Mouse (Mus musculus): ENCODE measurements around the gene Pkd1l2. TPM values are rescaled to one million over a fixed set of nuclear protein-coding genes. Genes with fewer than 3 reads are reported as not detected.

Pkd1l2 gene
- total RNA-seq, 2 experiments from 2014 or later = not detected

DNA sequence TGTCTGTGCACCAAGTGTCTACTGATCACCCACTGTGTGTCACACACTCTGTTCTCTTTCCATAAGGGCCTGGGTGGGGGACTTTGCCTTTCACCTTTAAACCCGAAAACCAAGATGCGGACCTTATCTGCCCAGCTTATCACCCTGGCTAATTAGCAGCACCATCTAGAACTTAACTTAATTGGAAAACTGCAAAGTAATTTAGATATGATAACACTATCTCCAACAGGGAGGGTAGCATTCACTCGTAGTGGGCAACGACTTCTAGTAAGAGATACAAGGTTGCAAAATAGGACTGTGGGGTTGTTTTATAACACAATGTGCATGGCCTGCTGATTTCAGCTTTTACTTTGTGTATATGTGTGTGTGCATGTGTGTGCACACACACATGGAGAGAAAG is 7.6 kb upstream of the Pkd1l2 start:
- ATAC-seq (replicated peaks; ENCODE audit: low FRiP score, poor library complexity, severe bottlenecking) = no peak

DNA sequence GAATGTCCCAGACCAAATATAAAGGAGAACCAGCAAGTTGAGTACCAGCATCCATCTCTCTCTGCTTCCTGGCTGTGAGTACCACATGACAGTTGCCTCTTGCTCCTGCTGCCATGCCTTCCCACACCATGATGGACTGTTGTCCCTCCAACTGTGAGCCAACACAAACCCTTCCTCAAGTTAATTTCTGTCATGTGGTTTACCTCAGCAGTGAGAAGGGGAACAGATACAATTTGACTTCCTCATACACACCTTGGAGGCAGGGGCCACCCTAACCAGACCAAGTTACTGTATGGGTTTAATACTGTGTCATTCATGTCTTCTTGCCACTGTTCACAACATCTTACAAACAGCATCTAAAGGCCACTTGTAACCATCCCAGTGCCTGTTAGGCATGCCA is 4.8 kb upstream of the Pkd1l2 start:
- ATAC-seq (replicated peaks; ENCODE audit: low FRiP score, poor library complexity, severe bottlenecking) = no peak

DNA sequence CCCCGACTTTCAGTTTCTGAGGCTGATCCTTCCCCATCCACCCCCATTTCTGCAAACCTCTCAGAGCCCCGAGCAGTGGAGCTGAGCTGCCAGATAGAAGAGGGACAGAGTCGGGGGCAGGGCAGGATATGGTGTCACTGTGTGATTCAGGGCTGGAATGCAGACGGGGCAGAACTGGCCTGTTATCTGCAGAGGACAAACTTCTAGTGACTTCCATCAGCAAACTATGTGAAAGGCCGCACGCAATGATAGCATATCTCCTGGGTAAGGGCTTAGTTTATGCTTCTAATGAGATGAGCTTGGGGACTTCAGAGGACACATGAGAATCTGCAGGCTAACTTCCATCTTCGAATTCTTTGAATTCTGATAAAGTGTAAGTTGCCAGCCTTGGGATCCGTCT is 3.3 kb upstream of the Pkd1l2 start:
- peak; percentile 70 for ATAC-seq (replicated peaks; ENCODE audit: low FRiP score, poor library complexity, severe bottlenecking)

DNA sequence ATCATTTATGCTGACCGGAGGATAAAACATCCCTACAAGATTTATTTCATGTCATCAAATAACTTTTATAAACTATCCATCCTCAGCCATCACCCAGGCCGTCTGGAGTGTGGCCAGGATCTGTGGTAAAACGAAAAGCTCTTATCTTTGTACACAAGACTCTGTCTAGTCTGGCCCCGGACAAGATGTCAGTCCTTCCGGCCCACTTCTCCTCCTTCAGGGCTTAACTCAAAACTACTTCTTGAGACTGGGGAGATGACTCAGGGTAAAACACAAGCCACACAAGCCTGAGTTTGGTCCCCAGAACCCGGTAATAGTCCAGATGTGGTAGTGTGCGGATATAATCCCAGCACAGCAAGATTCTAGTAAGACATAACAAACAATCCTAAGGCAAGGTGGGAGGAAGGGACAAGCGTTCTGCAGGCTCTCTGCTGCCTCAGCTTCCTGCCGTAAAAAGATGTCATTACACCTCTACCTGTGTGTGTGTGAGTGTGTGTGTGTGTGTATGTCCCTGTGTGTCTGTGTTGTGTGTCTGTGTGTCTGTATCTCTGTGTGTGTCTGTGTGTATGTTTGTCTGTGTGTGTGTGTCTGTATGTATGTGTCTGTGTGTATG is 804 bp upstream of the Pkd1l2 start:
- peak; percentile 71 for ATAC-seq (replicated peaks; ENCODE audit: low FRiP score, poor library complexity, severe bottlenecking)

DNA sequence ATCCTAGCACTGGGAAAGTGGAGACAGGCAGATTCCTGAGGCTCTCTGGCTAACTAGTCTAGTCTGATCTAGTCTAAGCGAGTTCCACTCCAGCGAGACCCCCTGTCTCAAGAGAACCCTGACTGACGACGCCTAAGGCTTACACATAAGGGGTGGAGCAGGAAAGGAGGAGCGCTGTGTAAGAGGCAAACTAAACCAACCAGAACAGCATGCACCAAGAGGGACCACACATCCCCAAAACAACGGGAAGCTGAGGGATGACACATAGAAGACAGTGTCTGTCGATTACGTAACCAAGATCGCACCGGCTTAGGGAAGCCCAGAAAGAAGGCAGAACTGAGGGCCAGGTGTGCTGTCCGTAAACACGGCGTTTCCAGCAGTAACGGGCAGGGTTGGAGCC is 2.6 kb downstream of the Pkd1l2 start:
- no peak for ATAC-seq (replicated peaks; ENCODE audit: low FRiP score, poor library complexity, severe bottlenecking)

DNA sequence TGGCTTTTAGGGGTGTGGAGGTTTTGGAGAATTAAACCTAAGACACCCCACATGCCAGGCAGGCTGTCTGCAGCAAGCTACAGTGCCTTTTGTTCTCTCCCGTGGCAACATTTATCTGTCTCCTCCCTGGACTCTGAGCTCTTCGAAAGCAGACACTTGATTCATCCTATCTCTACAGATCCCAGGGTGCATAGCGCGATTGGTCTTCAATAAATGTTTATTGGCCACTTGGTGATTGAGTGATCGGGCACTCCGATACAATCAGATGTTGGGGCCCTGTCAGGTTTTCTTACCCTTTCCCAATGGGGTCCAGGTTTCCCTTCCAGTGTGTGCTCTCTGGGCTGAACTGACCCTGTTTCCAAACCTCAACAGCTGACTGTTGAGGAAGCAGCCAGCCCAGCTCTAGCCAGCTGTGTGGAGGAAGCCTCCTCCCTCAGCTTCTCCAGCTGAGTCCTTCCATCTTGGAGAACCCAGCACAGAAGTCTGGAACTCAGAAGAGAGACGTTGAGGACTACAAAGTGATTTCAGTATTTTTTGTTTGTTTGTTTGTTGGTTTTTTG is 3.8 kb downstream of the Pkd1l2 start:
- no peak for ATAC-seq (replicated peaks; ENCODE audit: low FRiP score, poor library complexity, severe bottlenecking)

DNA sequence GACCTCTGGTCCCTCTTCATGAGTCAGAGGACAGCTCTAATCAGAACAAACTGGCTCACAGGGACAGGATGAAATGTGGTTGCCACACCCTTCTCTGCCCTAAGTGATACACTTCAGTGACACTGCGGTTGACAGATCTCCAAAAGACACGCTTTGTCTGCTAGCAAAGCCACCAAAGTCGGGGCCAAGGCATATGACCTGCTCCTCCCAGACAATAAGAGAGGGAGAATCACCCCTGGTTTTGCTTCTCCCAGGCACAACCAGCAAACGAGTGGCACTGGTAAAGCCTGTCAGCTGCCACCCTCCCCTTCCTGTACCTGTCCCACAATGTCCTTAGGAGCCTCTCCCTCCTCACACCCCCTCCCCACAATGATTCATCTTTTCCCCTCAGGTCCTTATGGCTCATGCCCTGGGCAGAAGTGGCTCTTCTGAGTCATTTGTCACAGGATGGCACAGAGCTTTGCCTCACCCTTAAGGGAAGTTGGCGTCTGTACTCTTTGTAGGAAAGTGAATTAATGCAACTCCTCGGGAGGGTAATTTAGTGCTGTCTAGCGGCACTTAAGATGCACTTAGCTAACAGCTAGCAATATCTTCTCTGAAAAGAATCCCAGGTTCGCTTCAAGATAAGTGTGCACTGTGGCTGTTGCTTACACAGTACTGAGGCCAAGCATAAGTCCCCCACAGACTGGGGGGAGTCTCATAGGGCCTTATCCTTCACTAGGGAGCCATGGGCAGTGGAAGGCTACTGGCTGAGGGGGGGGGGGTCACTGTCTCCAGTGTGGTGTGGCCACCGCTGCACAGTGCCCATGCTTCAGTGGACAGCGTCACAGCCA is 7.7 kb downstream of the Pkd1l2 start:
- peak; percentile 79 for ATAC-seq (replicated peaks; ENCODE audit: low FRiP score, poor library complexity, severe bottlenecking)

DNA sequence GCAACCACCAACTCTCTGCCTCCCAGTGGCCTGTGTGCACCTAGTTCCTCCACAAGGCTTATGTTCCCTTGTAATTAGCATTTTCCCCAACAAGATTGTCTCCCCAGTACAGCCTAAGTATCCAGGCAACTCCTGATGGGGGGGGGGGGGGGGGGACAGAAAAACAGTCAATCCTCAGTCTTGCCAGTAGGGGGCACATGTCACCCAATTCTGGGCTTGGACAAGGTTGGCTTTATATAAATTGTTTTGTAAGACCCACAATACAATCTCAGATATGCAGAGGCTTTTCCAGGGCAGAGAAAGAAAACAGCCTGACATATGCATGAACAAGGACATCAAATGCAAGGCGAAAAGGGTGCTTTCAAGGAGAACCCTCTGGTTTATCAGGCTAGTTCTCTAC is 12.5 kb downstream of the Pkd1l2 start:
- no peak for ATAC-seq (replicated peaks; ENCODE audit: low FRiP score, poor library complexity, severe bottlenecking)

DNA sequence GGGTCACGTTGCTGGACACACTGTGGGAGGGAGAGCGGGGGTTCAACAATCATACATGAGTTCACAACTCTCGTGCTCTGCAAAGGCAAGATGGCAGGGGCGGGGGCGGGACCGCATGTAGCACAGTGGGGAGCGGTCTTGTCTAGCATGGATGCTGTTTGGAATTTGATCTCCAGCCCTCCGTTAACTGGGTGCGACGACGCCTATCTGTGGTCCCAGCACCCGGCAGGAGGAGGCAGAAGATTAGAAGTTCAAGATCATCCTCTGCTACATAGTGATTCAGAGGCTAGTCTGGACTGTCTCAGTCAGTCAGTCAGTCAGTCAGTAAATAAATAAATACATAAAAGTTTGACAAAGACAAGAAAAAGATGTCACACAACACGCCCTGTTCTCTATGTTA is 14.0 kb downstream of the Pkd1l2 start:
- ATAC-seq (replicated peaks; ENCODE audit: low FRiP score, poor library complexity, severe bottlenecking) = no peak

DNA sequence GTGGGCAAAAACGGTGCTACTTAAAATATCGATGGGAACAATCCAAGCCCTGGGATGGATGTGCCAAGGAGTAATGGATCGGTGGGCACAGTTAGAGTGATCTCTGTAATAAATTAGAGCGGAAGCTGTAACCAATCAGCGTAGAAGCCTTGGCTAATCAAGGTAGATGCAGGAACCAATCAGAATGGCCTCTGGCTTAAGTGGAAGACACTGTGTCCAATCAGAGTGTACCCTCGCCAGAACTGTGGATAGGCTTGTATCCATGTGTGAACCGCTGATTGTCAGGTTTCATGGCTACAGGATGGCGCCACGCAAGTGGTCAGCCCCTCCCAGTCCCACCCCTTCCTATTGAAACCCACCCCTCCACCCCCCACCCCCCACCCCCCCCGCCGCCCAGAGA is 14.9 kb downstream of the Pkd1l2 start:
- ATAC-seq (replicated peaks; ENCODE audit: low FRiP score, poor library complexity, severe bottlenecking) = no peak

DNA sequence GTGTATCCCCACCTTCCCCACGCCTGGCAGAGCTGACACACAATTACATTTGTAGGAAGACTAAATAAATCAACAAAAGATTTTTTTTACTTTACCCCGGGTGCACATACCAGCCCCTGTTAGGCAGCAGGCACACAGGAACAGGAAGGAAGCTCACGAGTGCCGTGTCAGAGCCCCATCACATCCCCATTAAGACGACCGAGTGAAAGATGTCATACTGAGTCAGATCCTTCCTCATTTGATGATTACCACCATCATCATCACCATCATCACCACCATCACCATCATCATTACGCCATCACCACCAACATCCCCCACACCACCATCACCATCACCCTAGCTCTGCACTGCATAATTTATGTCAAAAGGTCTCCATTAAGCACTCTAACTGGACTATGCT is 15.3 kb downstream of the Pkd1l2 start:
- ATAC-seq (replicated peaks; ENCODE audit: low FRiP score, poor library complexity, severe bottlenecking) = no peak

DNA sequence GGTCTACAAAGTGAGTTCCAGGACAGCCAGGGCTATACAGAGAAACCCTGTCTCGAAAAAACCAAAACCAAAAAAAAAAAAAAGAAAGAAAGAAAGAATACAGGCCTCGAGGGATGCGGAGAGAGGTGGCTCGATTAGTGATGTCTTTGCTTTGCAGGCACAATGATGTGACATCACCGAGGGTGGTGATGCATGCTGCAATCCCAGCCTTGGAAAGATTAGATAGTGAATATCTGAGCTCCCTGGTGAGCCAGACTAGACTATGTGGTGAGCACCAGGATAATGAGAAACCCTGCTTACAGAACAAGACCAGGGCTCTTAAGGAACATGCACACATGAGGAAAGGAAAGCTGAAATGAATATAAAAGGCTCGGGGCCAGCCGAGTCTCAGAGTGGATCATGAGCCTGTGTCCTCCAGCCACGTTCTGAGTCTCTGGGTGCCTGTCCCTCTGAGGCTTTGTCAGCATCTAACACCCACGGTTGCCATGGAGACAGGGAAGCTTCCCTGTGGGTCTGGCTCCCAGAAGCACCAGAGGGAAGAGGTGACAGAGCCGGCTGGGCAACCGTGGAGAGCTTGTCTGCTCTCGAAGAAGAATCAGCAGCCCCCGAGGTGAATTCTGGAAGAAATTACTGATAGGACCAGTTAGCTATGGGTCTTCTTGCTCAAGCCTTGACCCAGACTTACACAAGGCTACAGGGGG is 20.9 kb downstream of the Pkd1l2 start:
- no peak for ATAC-seq (replicated peaks; ENCODE audit: low FRiP score, poor library complexity, severe bottlenecking)

DNA sequence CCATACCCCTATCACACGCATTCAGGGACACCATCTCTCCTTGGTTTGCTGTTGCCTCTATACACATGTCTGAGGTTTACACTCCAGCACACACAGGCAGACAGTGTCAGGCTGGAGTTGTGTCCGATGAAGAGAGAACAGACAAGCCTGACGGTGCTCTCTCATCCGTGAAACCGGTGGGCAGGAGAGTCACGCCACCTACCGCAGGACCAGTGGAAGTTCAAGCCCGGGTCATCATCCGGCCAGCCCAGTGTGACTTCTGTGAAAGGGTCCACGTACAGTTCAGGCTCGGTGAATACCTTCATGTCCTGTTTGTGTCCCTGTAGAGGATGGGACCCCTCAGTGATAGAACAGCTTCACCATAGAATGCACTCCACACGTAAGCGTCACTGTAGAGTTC is 21.9 kb downstream of the Pkd1l2 start:
- no peak for ATAC-seq (replicated peaks; ENCODE audit: low FRiP score, poor library complexity, severe bottlenecking)

DNA sequence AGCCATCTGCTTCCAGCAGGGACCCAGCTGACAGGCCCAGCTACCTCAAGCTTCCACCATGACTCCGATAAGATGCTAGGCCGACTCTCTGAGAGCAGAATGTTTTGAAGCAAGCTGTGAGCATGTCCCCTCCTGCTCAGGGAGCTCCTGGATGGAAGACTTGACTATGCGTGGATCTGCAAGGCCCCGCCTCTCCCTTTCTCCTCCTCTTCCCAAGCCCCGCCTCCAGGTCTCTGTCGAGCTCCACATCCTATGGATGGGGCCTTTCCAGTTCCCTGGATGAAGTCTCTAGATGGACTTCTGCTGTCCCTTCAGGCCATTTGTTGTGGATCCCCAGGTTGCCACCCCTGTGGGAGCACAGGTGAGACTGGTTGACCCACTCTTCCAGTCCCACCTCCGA is 23.2 kb downstream of the Pkd1l2 start:
- ATAC-seq (replicated peaks; ENCODE audit: low FRiP score, poor library complexity, severe bottlenecking) = no peak

DNA sequence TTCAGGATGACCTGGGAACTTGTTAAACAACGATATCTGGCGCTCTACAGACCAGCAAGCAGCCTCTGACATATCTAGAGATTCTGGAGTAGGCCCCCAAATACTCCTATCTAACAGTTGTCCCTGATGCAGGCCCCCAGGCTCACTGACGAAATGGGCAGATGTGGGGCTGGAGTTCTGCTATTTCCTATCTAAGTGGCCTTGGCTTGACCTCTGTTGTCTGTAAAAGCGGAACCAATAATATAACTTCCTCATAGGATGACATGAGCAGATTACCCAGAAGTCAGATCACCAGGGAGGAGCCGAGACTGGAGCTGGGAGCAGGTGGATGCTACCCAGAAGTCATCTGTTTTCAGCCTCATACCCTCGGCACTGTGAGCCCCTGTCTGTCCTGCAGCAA is 27.2 kb downstream of the Pkd1l2 start:
- ATAC-seq (replicated peaks; ENCODE audit: low FRiP score, poor library complexity, severe bottlenecking) = no peak

DNA sequence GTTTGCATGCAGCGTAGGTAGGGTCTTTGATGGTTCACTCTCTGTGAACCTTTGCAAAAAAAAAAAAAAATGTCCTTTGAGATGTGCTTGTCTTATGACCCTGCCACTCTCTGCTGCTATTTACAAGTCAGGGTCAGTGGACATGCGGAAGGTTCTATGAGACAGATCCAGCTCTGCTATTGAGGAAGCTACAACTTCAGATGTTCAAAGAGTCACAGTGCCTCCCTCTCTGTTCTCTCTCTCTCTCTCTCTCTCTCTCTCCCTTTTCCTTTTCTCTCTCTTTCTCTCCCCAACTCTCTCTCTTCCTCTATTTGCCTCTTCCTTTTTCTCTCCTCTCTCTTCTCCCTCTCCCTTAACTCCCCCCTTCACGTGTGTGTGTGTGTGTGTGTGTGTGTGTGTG is 28.1 kb downstream of the Pkd1l2 start:
- no peak for ATAC-seq (replicated peaks; ENCODE audit: low FRiP score, poor library complexity, severe bottlenecking)

DNA sequence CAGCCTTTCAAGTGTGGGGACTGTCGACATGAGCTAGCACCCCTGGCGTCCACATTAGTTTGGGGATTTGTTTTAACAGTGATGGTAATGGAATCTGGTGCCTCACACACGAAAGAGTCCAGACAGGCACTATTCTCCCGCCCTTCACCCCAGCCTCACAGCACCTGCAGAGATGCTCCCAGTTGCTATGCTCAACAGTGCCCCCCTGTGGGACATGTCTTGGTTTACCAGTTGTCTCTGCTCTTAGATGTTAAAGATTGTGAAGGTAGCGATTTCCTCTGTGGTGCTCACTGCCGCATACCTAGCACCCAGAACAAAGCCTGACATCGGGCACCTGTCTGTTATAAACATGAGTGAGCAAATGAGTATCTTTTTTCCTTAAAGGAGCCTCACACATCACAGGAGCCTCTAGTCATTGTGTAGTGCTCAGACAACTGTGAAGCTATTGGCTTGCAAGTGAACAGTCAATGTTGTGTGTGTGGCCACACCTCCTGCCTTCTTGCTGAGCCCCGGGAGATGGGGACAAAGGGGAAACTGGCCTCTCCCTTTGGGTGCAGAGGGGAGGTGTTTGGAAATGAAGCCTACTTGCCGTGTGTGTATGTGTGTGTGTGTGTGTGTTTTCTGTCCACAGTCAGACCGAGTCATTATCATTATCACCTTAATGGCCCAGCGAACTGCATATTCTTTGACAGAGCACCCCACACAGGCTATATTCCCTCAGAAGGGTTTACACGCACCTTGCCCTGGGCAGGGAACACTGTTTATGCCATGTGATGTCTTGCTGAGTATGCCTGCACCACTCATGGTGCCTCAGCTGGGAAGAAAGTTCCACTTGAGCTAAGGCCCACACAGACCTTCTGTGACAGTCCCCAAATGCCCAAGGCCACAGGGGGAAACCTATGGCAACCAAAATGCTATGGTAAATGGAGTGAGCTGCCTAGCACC is 28.8 kb downstream of the Pkd1l2 start:
- no peak for ATAC-seq (replicated peaks; ENCODE audit: low FRiP score, poor library complexity, severe bottlenecking)

DNA sequence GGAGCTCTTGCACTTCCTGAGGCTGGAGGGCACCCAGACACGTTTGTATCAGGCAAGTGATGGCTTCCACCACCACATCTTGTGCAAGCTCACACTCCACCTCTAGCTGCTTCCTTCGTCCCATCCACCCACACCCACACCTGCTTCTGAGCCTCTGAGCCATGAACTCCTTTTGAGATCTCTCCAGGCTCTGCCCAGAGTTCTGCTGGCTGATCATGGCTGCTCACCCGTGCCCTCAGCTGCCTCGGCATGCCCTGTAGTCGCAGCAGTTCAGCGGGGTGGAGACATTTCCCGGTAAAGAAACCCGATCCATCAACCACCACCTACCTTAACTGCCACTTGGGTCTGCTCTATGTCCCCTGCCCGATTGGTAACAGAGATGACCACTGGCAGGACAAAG is 30.9 kb downstream of the Pkd1l2 start:
- ATAC-seq (replicated peaks; ENCODE audit: low FRiP score, poor library complexity, severe bottlenecking) = no peak

DNA sequence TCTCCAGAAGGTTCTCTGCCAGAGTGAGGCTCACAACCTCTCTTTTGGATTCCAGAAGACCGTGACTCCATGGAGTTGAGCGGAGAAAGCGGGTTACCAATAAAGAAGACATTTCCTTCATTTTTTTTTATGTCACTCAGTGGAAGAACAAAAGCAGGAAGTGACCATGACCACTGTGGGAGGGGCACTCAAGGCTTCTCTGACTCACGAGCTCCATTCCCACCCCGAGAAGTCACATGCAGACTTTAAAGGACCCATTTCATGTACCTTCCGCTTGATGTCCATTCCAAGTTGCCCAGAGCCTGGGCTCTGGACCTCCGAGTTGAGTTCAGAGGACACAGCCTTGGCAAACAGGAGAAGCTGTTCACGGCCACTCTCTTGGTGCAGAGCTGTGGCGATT is 31.5 kb downstream of the Pkd1l2 start:
- ATAC-seq (replicated peaks; ENCODE audit: low FRiP score, poor library complexity, severe bottlenecking) = no peak

DNA sequence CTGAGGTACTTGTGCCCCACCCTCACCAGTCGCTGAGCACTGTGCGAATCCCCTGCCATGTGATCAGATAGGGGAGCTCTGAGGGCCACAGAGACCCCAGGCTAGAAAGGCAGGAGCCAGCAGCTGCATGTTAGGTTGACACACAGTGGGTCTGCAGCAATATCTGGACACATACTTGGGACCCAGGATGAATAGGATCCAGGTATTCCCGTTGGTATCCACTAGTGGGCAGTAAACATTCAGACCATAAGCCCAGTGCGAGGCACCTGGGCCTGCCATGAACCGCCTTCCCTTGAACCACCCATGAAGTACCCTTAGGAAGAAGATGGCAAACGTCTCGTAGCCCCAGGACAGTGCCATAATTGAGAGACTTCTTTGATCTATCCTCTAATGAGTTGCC is 32.8 kb downstream of the Pkd1l2 start:
- ATAC-seq (replicated peaks; ENCODE audit: low FRiP score, poor library complexity, severe bottlenecking) = peak; percentile 42

Measured in erythroblast, adult 5-6 weeks (primary cell).